Mouse (Mus musculus): ENCODE results near the gene Gh. TPM values are rescaled to one million over a fixed set of nuclear protein-coding genes. Genes with fewer than 3 reads are reported as not detected.

Gene Gh
- total and polyA plus RNA-seq, 2 experiments from 2014 or later, result not detected

DNA sequence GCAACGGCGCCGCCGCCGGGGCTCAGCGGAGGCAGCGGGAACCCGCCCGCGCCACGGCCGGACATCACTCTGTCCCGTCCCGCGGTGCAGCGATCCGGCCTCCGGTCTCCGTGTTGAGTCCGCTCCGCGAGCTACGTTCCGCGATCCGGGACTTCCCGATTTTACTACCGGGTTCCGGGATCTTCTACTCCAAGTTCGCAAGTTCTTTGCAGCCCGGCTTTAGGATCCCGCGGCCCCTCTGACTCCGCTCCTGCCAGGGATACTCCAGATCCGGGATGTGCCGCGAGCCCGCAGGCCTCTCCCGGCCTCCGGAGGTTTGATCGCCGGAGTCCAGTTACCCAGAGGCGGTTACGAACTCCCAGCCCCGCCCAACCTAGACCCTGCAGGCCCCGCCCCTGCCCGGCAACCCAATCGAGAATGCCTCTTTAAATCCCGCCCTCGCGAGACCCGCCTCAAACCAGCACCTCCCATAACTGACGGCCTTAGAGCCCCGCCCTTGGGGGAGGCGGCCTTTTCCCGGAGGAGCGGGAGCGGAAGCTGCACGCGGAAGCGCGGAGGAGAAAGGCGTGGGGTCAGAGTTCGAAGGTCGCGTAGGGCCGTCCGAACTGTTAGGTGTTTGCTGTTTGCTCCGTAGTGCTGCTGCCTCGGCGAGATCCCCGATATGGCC is 28.9 kb downstream of the Gh start, which contains the start of gene Smarcd2:
Smarcd2 (minus strand) TSS at position 329 of the 667 bp plus-strand sequence.
- 0% methylated on average over 63 of the region's 72 CpGs for WGBS
- Histone ChIP-seq H3K4me3 (ENCODE audit: low read depth, low read length) (peak within 1 kb of the TSS; percentile 99), H3K27ac (ENCODE audit: low read depth) (peak within 1 kb of the TSS; percentile 97), H3K4me2 (ENCODE audit: low read depth, low read length) (peak within 1 kb of the TSS; percentile 78), H3K27me3 (ENCODE audit: control insufficient read depth, insufficient read depth, low read length) (no peaks in the 10 kb centered on the region), H3K4me1 (ENCODE audit: control insufficient read depth, insufficient read depth) (peaks cover 44% of the 10 kb centered on the region), H3K36me3 (replicated peaks; ENCODE audit: control insufficient read depth, insufficient read depth, low read length) (no peaks in the 10 kb centered on the region), H3K9ac (replicated peaks; ENCODE audit: low read depth, low read length) (peak within 1 kb of the TSS; percentile 99), H3K9me3 (replicated peaks; ENCODE audit: control insufficient read depth, low read length) (no peaks in the 10 kb centered on the region)
- TF ChIP-seq EP300 (IDR thresholded peaks at IDR 0.05; ENCODE audit: low read depth) (no peak; the same call in none of the 2 replicates), CTCF (IDR thresholded peaks at IDR 0.05; ENCODE audit: low read depth) (no peak)
- ATAC-seq (ENCODE audit: insufficient read depth, low read depth), result peak; percentile 94
- peak; percentile 100 for DNase-seq (ENCODE audit: low spot score)

DNA sequence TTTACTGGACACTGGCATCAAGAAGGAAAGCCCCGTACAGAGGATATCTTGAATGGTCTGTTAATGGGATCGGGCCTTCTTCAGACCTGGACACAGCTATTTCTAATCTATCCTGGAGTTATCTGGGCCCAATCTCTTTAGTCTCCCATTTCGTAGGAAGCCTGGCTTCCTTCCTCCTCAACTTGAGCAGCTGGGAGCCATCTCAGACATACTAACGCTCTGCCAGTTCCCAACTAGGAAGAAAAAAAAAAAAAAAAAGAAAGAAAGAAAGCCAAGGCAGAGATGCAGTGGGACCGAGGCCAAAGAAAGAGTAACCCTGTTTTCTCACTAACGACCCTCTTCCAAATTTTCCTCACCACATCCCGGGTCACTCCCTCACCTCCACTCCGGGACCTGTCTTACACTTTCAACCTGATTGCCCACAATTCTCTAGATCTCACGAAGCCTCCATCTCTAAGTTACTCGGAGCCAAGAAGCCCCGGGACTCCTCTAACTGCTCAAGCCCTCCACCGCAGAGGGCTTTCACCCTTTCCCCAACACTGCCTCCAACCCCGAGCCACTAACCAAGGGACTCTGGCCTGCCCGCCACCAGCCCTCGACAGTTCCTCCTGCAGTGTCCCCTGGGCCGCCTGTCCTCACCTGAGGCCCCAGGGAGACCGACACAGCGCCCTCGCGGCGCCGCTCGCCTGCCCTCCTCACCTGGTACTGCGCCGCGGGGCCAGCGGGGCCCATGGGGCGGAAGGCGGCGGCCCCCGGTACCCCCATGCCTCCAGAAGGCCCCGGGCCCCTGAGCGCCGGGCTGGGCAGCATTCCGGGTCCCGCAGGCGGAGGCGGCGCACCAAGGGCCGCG is 29.6 kb downstream of the Gh start:
- Histone ChIP-seq H3K27me3 (ENCODE audit: control insufficient read depth, insufficient read depth, low read length) (no peaks in the 10 kb centered on the region), H3K9ac (replicated peaks; ENCODE audit: low read depth, low read length) (peak overlapping the region; percentile 99), H3K36me3 (replicated peaks; ENCODE audit: control insufficient read depth, insufficient read depth, low read length) (peaks cover 3% of the 10 kb centered on the region), H3K4me3 (ENCODE audit: low read depth, low read length) (peak overlapping the region; percentile 99), H3K27ac (ENCODE audit: low read depth) (peak overlapping the region; percentile 97), H3K4me2 (ENCODE audit: low read depth, low read length) (peak overlapping the region; percentile 75), H3K4me1 (ENCODE audit: control insufficient read depth, insufficient read depth) (peaks cover 48% of the 10 kb centered on the region), H3K9me3 (replicated peaks; ENCODE audit: control insufficient read depth, low read length) (no peaks in the 10 kb centered on the region)
- WGBS, result 1% methylated on average over 41 of the region's 41 CpGs
- peak; percentile 21 for DNase-seq (ENCODE audit: low spot score)
- no peak for TF ChIP-seq EP300 (IDR thresholded peaks at IDR 0.05; ENCODE audit: low read depth)
- TF ChIP-seq CTCF (IDR thresholded peaks at IDR 0.05; ENCODE audit: low read depth), result no peak
- ATAC-seq (ENCODE audit: insufficient read depth, low read depth), result peak; percentile 9

DNA sequence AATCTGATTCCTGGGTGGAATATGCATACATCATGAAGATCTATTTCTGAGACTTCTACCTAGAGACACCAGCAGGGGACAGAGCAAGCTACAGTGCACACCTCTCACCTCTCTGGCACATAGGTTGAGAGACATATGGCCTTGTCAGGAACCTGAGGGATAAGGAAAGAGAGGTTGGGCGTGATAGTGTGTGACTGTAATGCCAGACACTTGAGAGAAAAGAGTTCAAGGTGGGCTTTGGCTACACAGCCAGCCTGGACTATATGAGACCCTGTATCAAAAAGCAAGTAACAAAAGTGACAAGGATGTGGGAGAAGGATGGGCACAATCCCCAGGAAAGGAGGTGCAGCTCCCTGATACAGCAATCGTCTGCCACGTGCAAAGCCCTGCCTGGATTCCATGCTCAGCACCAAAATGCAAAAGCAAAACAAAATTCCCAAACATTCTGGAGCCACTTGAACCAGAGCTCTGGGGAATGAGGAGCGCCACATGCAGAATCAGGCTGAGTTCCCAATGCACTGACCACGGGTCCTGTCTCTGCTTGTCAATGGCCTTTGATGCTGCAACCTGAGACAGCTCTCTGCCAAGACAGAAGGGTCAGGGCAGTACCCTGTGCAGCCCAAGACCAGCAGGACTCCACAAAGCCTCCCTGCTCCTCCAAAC is 30.4 kb downstream of the Gh start:
- H3K27ac ChIP-seq (ENCODE audit: low read depth), result peak overlapping the region; percentile 97
- H3K36me3 ChIP-seq (replicated peaks; ENCODE audit: control insufficient read depth, insufficient read depth, low read length), result peaks cover 11% of the 10 kb centered on the region
- 29% methylated on average over 5 of the region's 5 CpGs for WGBS
- no peak for DNase-seq (ENCODE audit: low spot score)
- ATAC-seq (ENCODE audit: insufficient read depth, low read depth), result no peak
- no peak for TF ChIP-seq CTCF (IDR thresholded peaks at IDR 0.05; ENCODE audit: low read depth)
- TF ChIP-seq EP300 (IDR thresholded peaks at IDR 0.05; ENCODE audit: low read depth), result no peak
- no peaks in the 10 kb centered on the region for H3K9me3 ChIP-seq (replicated peaks; ENCODE audit: control insufficient read depth, low read length)
- H3K27me3 ChIP-seq (ENCODE audit: control insufficient read depth, insufficient read depth, low read length), result no peaks in the 10 kb centered on the region
- peak overlapping the region; percentile 75 for H3K4me2 ChIP-seq (ENCODE audit: low read depth, low read length)
- peaks cover 47% of the 10 kb centered on the region for H3K4me1 ChIP-seq (ENCODE audit: control insufficient read depth, insufficient read depth)
- peak overlapping the region; percentile 99 for H3K4me3 ChIP-seq (ENCODE audit: low read depth, low read length)
- peak overlapping the region; percentile 99 for H3K9ac ChIP-seq (replicated peaks; ENCODE audit: low read depth, low read length)

DNA sequence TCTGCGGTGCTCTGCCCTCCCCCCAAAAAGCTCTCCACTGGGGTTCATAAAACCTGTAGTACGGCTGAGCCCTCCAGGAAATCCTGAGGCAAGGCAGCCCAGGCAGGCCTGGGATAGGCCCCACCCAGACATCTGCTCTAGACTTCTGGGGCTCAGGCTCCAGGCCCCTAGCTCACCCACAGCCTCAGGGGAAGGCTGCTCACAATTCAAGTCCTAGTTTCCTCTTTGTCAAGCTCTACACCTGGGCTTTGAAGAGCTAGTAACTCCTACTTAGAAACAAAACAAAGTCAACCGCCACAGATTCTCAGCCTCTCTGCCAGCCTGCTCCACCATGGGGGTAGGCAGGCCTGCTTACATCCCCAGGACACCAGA is 32.6 kb downstream of the Gh start:
- WGBS, result 48% methylated on average over 3 of the region's 3 CpGs
- peak overlapping the region; percentile 64 for H3K27ac ChIP-seq (ENCODE audit: low read depth)
- DNase-seq (ENCODE audit: low spot score), result no peak

DNA sequence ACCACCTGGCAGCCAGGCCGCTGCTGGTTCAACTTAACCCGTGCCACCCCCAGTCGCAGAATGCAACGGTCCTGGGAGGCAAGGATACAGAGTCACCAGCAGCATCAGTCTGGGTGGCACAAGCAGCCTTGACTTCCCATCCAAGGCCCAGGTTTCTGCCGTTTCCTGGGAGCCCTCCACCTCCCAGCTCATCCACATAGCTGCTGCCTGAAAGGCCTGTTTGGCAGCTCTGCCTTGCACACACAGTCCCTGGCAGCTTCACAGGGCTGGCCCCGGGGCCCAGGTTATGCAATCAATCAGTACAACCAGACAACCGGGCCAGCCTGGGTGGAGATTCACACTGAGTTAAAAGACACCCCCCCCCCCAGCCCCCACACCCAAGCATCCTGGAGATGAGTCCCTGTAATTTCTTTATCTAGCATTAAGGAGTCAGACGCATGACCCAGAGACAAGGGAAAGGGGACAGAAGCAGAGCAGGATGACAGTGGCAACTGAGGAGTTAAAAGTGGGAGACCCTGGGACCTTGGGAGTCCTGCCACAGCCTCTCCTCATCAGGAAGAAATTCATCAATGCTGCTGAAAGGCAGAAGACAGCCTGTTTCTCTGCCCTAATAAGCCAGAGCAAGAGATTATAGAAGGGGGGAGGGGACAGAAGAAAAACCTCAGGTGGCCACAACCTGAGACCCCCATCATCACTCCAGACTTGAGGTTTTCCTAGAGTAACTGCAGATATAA is 33.2 kb downstream of the Gh start:
- Histone ChIP-seq H3K4me1 (ENCODE audit: control insufficient read depth, insufficient read depth) (peaks cover 36% of the 10 kb centered on the region), H3K27me3 (ENCODE audit: control insufficient read depth, insufficient read depth, low read length) (no peaks in the 10 kb centered on the region), H3K4me3 (ENCODE audit: low read depth, low read length) (no peak overlapping the region), H3K27ac (ENCODE audit: low read depth) (peak overlapping the region; percentile 64), H3K9me3 (replicated peaks; ENCODE audit: control insufficient read depth, low read length) (no peaks in the 10 kb centered on the region), H3K4me2 (ENCODE audit: low read depth, low read length) (peak overlapping the region; percentile 12; the same call in 1 of the 2 replicates), H3K9ac (replicated peaks; ENCODE audit: low read depth, low read length) (no peak overlapping the region), H3K36me3 (replicated peaks; ENCODE audit: control insufficient read depth, insufficient read depth, low read length) (peaks cover 39% of the 10 kb centered on the region)
- no peak for DNase-seq (ENCODE audit: low spot score)
- no peak for ATAC-seq (ENCODE audit: insufficient read depth, low read depth)
- 53% methylated on average over 8 of the region's 8 CpGs for WGBS
- TF ChIP-seq EP300 (IDR thresholded peaks at IDR 0.05; ENCODE audit: low read depth) (no peak), CTCF (IDR thresholded peaks at IDR 0.05; ENCODE audit: low read depth) (no peak)

More for the DNA sequence above, 32.6 kb downstream of the Gh start:
- peaks cover 33% of the 10 kb centered on the region for H3K36me3 ChIP-seq (replicated peaks; ENCODE audit: control insufficient read depth, insufficient read depth, low read length)
- H3K9ac ChIP-seq (replicated peaks; ENCODE audit: low read depth, low read length), result no peak overlapping the region
- ATAC-seq (ENCODE audit: insufficient read depth, low read depth), result no peak
- H3K4me3 ChIP-seq (ENCODE audit: low read depth, low read length), result no peak overlapping the region
- peaks cover 37% of the 10 kb centered on the region for H3K4me1 ChIP-seq (ENCODE audit: control insufficient read depth, insufficient read depth)
- H3K9me3 ChIP-seq (replicated peaks; ENCODE audit: control insufficient read depth, low read length), result no peaks in the 10 kb centered on the region
- TF ChIP-seq CTCF (IDR thresholded peaks at IDR 0.05; ENCODE audit: low read depth) (no peak), EP300 (IDR thresholded peaks at IDR 0.05; ENCODE audit: low read depth) (no peak)
- no peaks in the 10 kb centered on the region for H3K27me3 ChIP-seq (ENCODE audit: control insufficient read depth, insufficient read depth, low read length)
- H3K4me2 ChIP-seq (ENCODE audit: low read depth, low read length), result peak overlapping the region; percentile 12; the same call in 1 of the 2 replicates
